Mouse (Mus musculus): Measurements from ENCODE around the gene Gm9821. TPM values are rescaled to one million over a fixed set of nuclear protein-coding genes. Genes with fewer than 3 reads are reported as not detected.

Gm9821 gene
- total and polyA plus RNA-seq, 3 experiments, result 1.2 to 22.7 TPM; not detected in 1

DNA sequence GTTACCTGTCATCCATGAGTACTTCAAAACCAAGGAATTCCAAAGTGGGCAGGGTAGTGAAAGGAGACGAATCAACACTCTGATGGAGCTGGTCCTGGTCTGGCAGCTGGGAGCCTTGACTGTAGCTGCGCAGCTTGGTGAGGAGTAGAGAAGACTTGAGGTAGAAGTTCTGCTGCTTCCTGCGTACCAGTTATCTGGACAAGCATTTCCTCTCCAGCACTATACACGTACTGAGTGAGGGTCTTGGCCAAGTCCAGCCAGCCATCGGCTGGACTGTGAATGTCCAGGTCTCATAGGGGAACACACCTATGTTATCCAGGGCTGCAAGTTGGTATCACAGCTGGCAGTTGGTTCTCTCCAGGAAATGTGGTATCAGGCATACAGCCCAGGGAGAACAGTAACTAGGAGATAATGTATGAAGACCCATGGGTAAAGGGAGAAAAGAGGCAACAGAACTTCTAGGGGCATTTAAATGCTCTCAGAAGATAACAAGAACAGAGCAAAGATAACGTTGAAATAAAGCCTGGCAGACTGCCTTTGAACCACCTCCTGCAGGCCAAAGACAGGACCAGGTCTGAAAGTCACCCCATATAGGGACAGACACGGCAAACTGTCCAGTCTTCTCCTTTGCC lies 29.0 kb upstream of the Gm9821 start (continued):
- TF ChIP-seq ZC3H11A (IDR thresholded peaks at IDR 0.05; ENCODE audit: low read depth, low read length) (no peak), BHLHE40 (IDR thresholded peaks at IDR 0.05; ENCODE audit: borderline replicate concordance, low read depth, low read length) (0 out of 2 replicates have a peak, but pooled peaks have one; percentile 25), ELF1 (IDR thresholded peaks at IDR 0.05; ENCODE audit: low read depth, low read length) (0 out of 2 replicates have a peak, but pooled peaks have one; percentile 54), MXI1 (IDR thresholded peaks at IDR 0.05; ENCODE audit: low read depth, low read length) (peak; percentile 76)

DNA sequence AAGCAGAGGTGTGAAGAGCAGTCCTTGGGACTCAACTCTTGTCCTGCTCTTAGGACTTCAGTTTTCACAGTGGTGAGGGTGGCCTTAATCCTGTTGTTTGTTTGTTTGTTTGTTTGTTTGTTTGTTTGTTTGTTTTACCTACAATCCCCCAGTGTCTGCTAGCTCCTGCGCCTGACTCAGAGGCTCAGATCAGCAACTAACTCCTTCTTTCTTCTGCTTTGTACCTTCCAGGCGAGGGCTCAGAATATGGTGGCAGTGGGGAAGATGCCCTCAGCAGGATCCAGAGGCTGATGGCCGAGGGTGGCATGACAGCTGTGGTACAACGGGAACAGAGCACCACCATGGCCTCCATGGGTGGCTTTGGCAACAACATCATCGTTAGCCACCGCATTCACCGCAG lies 28.4 kb upstream of the Gm9821 start:
- H3K27me3 ChIP-seq (ENCODE audit: control insufficient read depth in 1 of 2, insufficient read depth in 2 of 2, low read length in 2 of 2), result no peaks in the 10 kb centered on the region
- peaks cover 4 to 49% of the 10 kb centered on the region in 2 experiments for H3K36me3 ChIP-seq (ENCODE audit: control insufficient read depth in 1 of 2, insufficient read depth in 2 of 2, low read length in 2 of 2)
- no peak overlapping the region; the same call in 1 of the 2 replicates for H3K9ac ChIP-seq (ENCODE audit: control insufficient read depth, low read depth, low read length, poor library complexity, severe bottlenecking)
- H3K4me1 ChIP-seq (ENCODE audit: control insufficient read depth in 1 of 2, insufficient read depth in 2 of 2, low read length in 2 of 2), result peaks cover 42 to 58% of the 10 kb centered on the region in 2 experiments
- peaks cover 2% of the 10 kb centered on the region for H3K79me2 ChIP-seq (ENCODE audit: control insufficient read depth, insufficient read depth, low read length, poor library complexity)
- no peak for TF ChIP-seq POLR2A (IDR thresholded peaks at IDR 0.05; ENCODE audit: control insufficient read depth in 1 of 2, insufficient read depth in 1 of 2, low read depth in 1 of 2, low read length in 2 of 2, poor library complexity in 1 of 2)
- no peak for TF ChIP-seq RCOR1 (IDR thresholded peaks at IDR 0.05; ENCODE audit: low read depth, low read length)
- no peak for TF ChIP-seq USF2 (IDR thresholded peaks at IDR 0.05; ENCODE audit: borderline replicate concordance in 1 of 2, insufficient read depth in 1 of 2, low read depth in 1 of 2, low read length in 2 of 2)
- TF ChIP-seq MAFK (IDR thresholded peaks at IDR 0.05; ENCODE audit: borderline replicate concordance, low read depth, low read length), result no peak
- no peak for TF ChIP-seq CHD1 (IDR thresholded peaks at IDR 0.05; ENCODE audit: low read depth, low read length)
- TF ChIP-seq TBP (IDR thresholded peaks at IDR 0.05; ENCODE audit: low read depth, low read length), result no peak
- TF ChIP-seq TCF12 (IDR thresholded peaks at IDR 0.05; ENCODE audit: low read depth, low read length), result no peak
- TF ChIP-seq BHLHE40 (IDR thresholded peaks at IDR 0.05; ENCODE audit: borderline replicate concordance, low read depth, low read length), result no peak
- TF ChIP-seq POLR2AphosphoS2 (IDR thresholded peaks at IDR 0.05; ENCODE audit: low read length), result no peak
- no peak for TF ChIP-seq RAD21 (IDR thresholded peaks at IDR 0.05; ENCODE audit: low read depth, low read length)
- TF ChIP-seq JUND (IDR thresholded peaks at IDR 0.05; ENCODE audit: low read depth, low read length), result no peak
- no peak for TF ChIP-seq MXI1 (IDR thresholded peaks at IDR 0.05; ENCODE audit: low read depth, low read length)
- H3K27ac ChIP-seq (ENCODE audit: control insufficient read depth, low read depth, low read length), result peak overlapping the region; percentile 72
- no peak overlapping the region for H3K4me3 ChIP-seq (ENCODE audit: control insufficient read depth in 1 of 2, insufficient read depth in 1 of 2, low read depth in 2 of 2, low read length in 2 of 2)
- H3K9me3 ChIP-seq (replicated peaks; ENCODE audit: insufficient read depth, low read length), result no peaks in the 10 kb centered on the region
- DNase-seq (ENCODE audit: low read depth, low spot score), result no peak

DNA sequence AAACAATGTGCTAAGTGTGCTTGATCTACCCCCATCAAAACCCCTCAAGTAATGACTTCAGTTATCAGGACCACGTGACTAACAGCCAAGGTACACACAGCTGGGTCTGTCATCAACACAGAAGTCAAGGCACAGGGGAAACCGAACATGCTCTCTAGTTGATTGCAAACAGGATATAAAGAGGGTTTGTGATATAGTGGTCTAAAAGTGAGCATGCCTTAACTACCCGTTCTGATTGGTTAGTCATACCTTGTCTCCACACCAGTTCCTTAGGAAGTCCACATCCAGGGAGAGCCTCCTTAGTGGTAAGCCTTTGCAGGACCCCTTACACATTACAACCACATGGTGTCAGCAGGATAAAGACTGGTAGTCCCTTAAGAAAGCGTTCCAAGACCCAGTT lies 25.4 kb upstream of the Gm9821 start:
- Histone ChIP-seq H3K36me3 (ENCODE audit: control insufficient read depth in 1 of 2, insufficient read depth in 2 of 2, low read length in 2 of 2) (peaks cover 0 to 27% of the 10 kb centered on the region in 2 experiments; a peak in 2 of 4 replicates), H3K4me3 (ENCODE audit: control insufficient read depth in 1 of 2, insufficient read depth in 1 of 2, low read depth in 2 of 2, low read length in 2 of 2) (no peak overlapping the region), H3K9me3 (replicated peaks; ENCODE audit: insufficient read depth, low read length) (no peaks in the 10 kb centered on the region), H3K27me3 (ENCODE audit: control insufficient read depth in 1 of 2, insufficient read depth in 2 of 2, low read length in 2 of 2) (no peaks in the 10 kb centered on the region), H3K9ac (ENCODE audit: control insufficient read depth, low read depth, low read length, poor library complexity, severe bottlenecking) (no peak overlapping the region), H3K4me1 (ENCODE audit: control insufficient read depth in 1 of 2, insufficient read depth in 2 of 2, low read length in 2 of 2) (peaks cover 21 to 39% of the 10 kb centered on the region in 2 experiments), H3K79me2 (ENCODE audit: control insufficient read depth, insufficient read depth, low read length, poor library complexity) (peaks cover 26% of the 10 kb centered on the region), H3K27ac (ENCODE audit: control insufficient read depth, low read depth, low read length) (no peak overlapping the region)
- no peak for DNase-seq (ENCODE audit: low read depth, low spot score)
- TF ChIP-seq MYC (IDR thresholded peaks at IDR 0.05; ENCODE audit: low read depth, low read length) (no peak), CTCF (IDR thresholded peaks at IDR 0.05 in 2 of 3, conservative IDR thresholded peaks at IDR 0.05 in 1 of 3; ENCODE audit: control insufficient read depth in 1 of 3, insufficient read depth in 1 of 3, low read depth in 2 of 3, low read length in 3 of 3, poor library complexity in 1 of 3, severe bottlenecking in 1 of 3) (no peak), NELFE (IDR thresholded peaks at IDR 0.05; ENCODE audit: low read depth, low read length) (no peak), MAFK (IDR thresholded peaks at IDR 0.05; ENCODE audit: borderline replicate concordance, low read depth, low read length) (no peak), SIN3A (IDR thresholded peaks at IDR 0.05; ENCODE audit: low read length) (0 out of 2 replicates have a peak, but pooled peaks have one; percentile 31), HCFC1 (IDR thresholded peaks at IDR 0.05; ENCODE audit: low read depth, low read length) (no peak), POLR2AphosphoS5 (IDR thresholded peaks at IDR 0.05; ENCODE audit: borderline replicate concordance, low read depth, low read length) (no peak), E2F4 (IDR thresholded peaks at IDR 0.05; ENCODE audit: borderline replicate concordance, low read depth, low read length) (no peak), TBP (IDR thresholded peaks at IDR 0.05; ENCODE audit: low read depth, low read length) (no peak), MEF2A (IDR thresholded peaks at IDR 0.05; ENCODE audit: extremely low read depth, insufficient replicate concordance, low read depth, low read length, poor library complexity, severe bottlenecking) (no peak), UBTF (IDR thresholded peaks at IDR 0.05; ENCODE audit: borderline replicate concordance, insufficient read depth, low read depth, low read length) (no peak), TAL1 (IDR thresholded peaks at IDR 0.05; ENCODE audit: low read length) (no peak), MYB (IDR thresholded peaks at IDR 0.05; ENCODE audit: low read depth, low read length) (no peak), ZNF384 (IDR thresholded peaks at IDR 0.05; ENCODE audit: low read depth, low read length) (no peak), ZMIZ1 (IDR thresholded peaks at IDR 0.05; ENCODE audit: low read depth, low read length) (0 out of 2 replicates have a peak, but pooled peaks have one; percentile 46), ELF1 (IDR thresholded peaks at IDR 0.05; ENCODE audit: low read depth, low read length) (no peak), SMC3 (IDR thresholded peaks at IDR 0.05; ENCODE audit: low read depth, low read length) (no peak), CHD1 (IDR thresholded peaks at IDR 0.05; ENCODE audit: low read depth, low read length) (no peak)

Measured in MEL (cell line).